Mouse (Mus musculus): ENCODE measurements around the gene Fbxo39. TPM values are rescaled to one million over a fixed set of nuclear protein-coding genes. Genes with fewer than 3 reads are reported as not detected.
A peak's percentile ranks its signal among the peaks of the same experiment; 100 is the strongest.

Gene Fbxo39
- total and polyA plus RNA-seq, 2 experiments from 2014 or later, result not detected

DNA sequence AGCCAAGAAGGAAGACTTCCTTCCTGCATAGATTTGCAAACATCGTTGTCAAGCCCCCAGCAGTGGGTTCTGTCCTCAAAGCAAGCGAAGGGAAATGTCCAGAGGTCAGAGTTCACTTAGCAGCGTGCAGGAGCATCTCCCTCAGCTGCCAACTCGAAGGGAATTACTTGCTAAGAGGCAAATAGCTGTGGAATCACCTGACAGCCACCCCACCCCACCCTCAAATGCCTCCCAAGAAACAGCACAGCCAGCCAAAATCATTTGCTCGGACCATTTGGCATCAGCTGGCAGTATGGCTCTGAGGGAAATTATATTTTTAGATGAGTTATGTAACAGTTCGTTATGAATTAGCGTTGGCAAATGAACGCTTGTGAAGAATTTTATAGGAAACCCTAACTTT, 34.8 kb downstream of the Fbxo39 start:
- no peaks in the 10 kb centered on the region for H3K9me3 ChIP-seq (ENCODE audit: low read length)
- H3K4me3 ChIP-seq (ENCODE audit: low read depth, low read length), result no peak overlapping the region
- no peaks in the 10 kb centered on the region for H3K36me3 ChIP-seq (ENCODE audit: insufficient read depth, low read length)
- H3K27ac ChIP-seq (ENCODE audit: low read depth, low read length), result no peak overlapping the region
- 72% methylated on average over 8 of the region's 8 CpGs for WGBS
- no peak for TF ChIP-seq CTCF (IDR thresholded peaks at IDR 0.05)
- H3K4me2 ChIP-seq (ENCODE audit: low read depth, low read length, poor library complexity, severe bottlenecking), result no peak overlapping the region
- ATAC-seq (ENCODE audit: low FRiP score) (no peak), DNase-seq (ENCODE audit: low spot score) (no peak)
- H3K4me1 ChIP-seq (ENCODE audit: insufficient read depth, low read length), result no peaks in the 10 kb centered on the region
- H3K9ac ChIP-seq (replicated peaks; ENCODE audit: low read length, poor library complexity, severe bottlenecking), result no peak overlapping the region
- H3K27me3 ChIP-seq (ENCODE audit: insufficient read depth, low read length), result no peaks in the 10 kb centered on the region

- 72% methylated on average over 4 of the region's 4 CpGs for WGBS
- no peak for ATAC-seq (ENCODE audit: low FRiP score)
- Histone ChIP-seq H3K4me1 (ENCODE audit: insufficient read depth, low read length) (no peaks in the 10 kb centered on the region), H3K27ac (ENCODE audit: low read depth, low read length) (no peak overlapping the region), H3K9ac (replicated peaks; ENCODE audit: low read length, poor library complexity, severe bottlenecking) (no peak overlapping the region), H3K27me3 (ENCODE audit: insufficient read depth, low read length) (no peaks in the 10 kb centered on the region), H3K36me3 (ENCODE audit: insufficient read depth, low read length) (no peaks in the 10 kb centered on the region), H3K4me2 (ENCODE audit: low read depth, low read length, poor library complexity, severe bottlenecking) (no peak overlapping the region), H3K9me3 (ENCODE audit: low read length) (no peaks in the 10 kb centered on the region), H3K4me3 (ENCODE audit: low read depth, low read length) (no peak overlapping the region)
- DNase-seq (ENCODE audit: low spot score), result no peak
- TF ChIP-seq CTCF (IDR thresholded peaks at IDR 0.05), result no peak
Measured at GRCm38 (mm10) chr11:72349652-72350051, 35.4 kb downstream of the Fbxo39 start.

GRCm38 (mm10) chr11:72352272-72352671, 38.0 kb downstream of the Fbxo39 start:
- Histone ChIP-seq H3K9me3 (ENCODE audit: low read length) (no peaks in the 10 kb centered on the region), H3K27ac (ENCODE audit: low read depth, low read length) (no peak overlapping the region), H3K4me3 (ENCODE audit: low read depth, low read length) (no peak overlapping the region), H3K9ac (replicated peaks; ENCODE audit: low read length, poor library complexity, severe bottlenecking) (no peak overlapping the region), H3K4me2 (ENCODE audit: low read depth, low read length, poor library complexity, severe bottlenecking) (no peak overlapping the region), H3K27me3 (ENCODE audit: insufficient read depth, low read length) (no peaks in the 10 kb centered on the region), H3K36me3 (ENCODE audit: insufficient read depth, low read length) (no peaks in the 10 kb centered on the region), H3K4me1 (ENCODE audit: insufficient read depth, low read length) (no peaks in the 10 kb centered on the region)
- ATAC-seq (ENCODE audit: low FRiP score) (no peak), DNase-seq (ENCODE audit: low spot score) (no peak)
- WGBS, result 82% methylated on average over 1 of the region's 1 CpGs
- TF ChIP-seq CTCF (IDR thresholded peaks at IDR 0.05), result no peak

DNA sequence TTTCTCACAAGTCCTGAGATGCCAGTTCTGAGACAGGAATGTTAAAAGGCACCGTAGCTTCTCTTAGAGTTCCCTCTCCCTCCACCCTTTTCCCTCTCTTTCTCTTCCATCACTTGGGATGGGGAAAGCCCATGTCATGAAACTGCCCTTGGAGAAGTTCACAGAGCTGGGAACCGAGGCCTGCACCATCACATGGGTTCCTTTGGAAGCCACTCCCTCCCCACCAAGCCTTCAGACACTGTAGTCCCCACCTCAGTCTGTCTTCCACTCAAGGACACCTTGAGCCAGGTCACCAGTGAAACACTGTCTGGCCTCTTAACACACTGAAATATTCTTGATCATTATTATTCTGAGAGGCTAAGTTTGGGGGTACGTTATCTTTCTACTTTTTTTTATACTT, 38.9 kb downstream of the Fbxo39 start:
- no peak for DNase-seq (ENCODE audit: low spot score)
- no peak overlapping the region for H3K27ac ChIP-seq (ENCODE audit: low read depth, low read length)
- H3K9ac ChIP-seq (replicated peaks; ENCODE audit: low read length, poor library complexity, severe bottlenecking), result no peak overlapping the region
- H3K4me3 ChIP-seq (ENCODE audit: low read depth, low read length), result no peak overlapping the region
- no peaks in the 10 kb centered on the region for H3K9me3 ChIP-seq (ENCODE audit: low read length)
- no peaks in the 10 kb centered on the region for H3K27me3 ChIP-seq (ENCODE audit: insufficient read depth, low read length)
- 79% methylated on average over 3 of the region's 3 CpGs for WGBS
- no peaks in the 10 kb centered on the region for H3K4me1 ChIP-seq (ENCODE audit: insufficient read depth, low read length)
- TF ChIP-seq CTCF (IDR thresholded peaks at IDR 0.05), result no peak
- no peak overlapping the region for H3K4me2 ChIP-seq (ENCODE audit: low read depth, low read length, poor library complexity, severe bottlenecking)
- ATAC-seq (ENCODE audit: low FRiP score), result no peak
- H3K36me3 ChIP-seq (ENCODE audit: insufficient read depth, low read length), result no peaks in the 10 kb centered on the region

DNA sequence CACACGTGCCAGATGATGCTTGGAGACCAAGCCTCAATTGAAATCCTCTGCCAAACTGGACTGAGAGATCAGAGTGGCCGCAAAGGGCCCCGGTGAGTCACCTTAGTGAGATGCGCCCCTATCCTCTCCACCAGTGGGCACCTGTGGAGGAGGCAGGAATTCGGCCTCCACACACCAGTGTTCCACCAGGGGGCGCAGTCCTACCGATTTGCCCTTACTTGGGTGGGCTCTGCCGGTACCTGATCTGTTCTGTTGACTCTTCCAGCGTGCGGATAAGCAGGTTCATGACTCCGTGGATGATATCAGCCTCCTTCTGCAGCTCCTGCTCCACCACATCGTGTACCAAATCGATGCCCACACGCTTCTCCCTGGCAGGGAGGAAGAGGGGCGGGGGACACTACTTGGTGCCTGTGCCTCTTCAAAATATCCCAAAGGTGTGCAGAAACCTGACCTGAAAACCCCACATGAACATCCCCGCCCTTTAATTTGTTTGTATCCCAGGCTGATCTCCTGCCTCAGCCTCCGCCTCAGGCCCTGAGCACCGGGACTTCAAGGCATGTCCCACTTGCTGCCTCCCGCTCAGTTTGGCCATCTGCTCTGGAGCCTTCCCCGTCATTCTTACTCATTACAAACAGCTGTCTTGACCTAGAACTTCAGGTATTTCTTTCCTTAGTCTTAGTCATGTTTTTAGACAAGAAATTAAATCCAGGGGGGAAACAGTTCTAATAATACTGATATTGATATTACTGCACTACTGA, 40.9 kb downstream of the Fbxo39 start:
- Histone ChIP-seq H3K9me3 (ENCODE audit: low read length) (no peaks in the 10 kb centered on the region), H3K4me1 (ENCODE audit: insufficient read depth, low read length) (no peaks in the 10 kb centered on the region), H3K27ac (ENCODE audit: low read depth, low read length) (no peak overlapping the region), H3K27me3 (ENCODE audit: insufficient read depth, low read length) (no peaks in the 10 kb centered on the region), H3K36me3 (ENCODE audit: insufficient read depth, low read length) (no peaks in the 10 kb centered on the region), H3K4me3 (ENCODE audit: low read depth, low read length) (no peak overlapping the region), H3K4me2 (ENCODE audit: low read depth, low read length, poor library complexity, severe bottlenecking) (no peak overlapping the region), H3K9ac (replicated peaks; ENCODE audit: low read length, poor library complexity, severe bottlenecking) (no peak overlapping the region)
- ATAC-seq (ENCODE audit: low FRiP score) (no peak), DNase-seq (ENCODE audit: low spot score) (peak; percentile 66)
- peak; percentile 81 for TF ChIP-seq CTCF (IDR thresholded peaks at IDR 0.05)
- WGBS, result 26% methylated on average over 20 of the region's 20 CpGs

All from midbrain, postnatal 0 days (tissue).